Mouse (Mus musculus): ENCODE measurements at regions not wholly inside any gene's neighbourhood (a gene's known extent, or its start where the extent isn't known, plus 50 kb on each side); places are given as distances from the start of the nearest gene placed in this dataset.
"Not testable (repeated sequence)": the region's sequence is repeated elsewhere in the genome, so short reads cannot be mapped to it uniquely, and the experiment has no call there.

DNA sequence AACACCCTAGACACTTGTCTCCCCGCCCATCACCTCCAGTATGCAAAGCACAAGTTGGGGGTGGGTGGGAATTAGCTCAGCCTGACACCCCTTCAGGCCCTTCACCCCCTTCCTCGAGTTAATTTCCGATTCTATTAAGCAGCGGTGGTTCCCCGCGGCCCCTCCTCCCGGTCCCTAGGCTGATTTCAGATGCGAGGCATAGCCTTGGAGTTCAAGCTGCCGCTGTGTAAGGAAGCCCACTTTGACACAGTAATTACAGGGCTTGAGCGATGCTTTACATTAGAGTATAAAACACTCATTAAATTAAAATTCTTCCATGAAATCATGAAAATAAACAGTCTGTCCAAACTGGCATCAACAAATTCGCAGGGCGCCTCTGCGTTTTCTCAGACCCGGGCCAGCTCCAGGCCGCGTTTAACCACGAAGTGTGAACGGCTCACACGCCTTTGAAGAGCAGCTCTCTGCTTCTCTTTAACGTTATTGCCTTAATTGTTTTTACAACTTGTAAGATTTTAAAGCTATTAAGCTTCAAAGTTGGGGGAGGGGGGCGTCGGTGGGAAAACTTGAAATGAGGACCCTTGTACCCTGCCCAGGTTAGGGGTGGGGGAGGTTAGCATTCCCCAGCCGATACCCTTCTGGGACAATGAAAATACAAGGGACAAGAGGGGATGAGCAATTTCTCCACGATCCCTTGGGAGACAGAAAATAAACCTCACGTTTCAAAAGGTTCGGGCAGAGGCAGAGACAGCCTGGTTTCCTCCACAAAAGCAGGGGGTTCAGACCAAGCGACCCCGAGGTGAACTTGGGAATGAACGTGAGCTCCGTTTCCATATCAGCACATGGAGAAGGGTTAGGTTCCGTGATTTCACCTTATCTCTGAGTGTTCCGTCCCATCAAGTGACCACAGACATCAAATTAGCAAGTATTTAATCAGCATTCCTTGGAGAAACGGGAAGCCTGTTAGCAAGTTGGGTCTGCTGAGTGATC, 114.4 kb downstream of the Dicer1 start:
- DNase-seq (ENCODE audit: low read depth, low spot score) = peak; percentile 68

- no peak for DNase-seq (ENCODE audit: low read depth, low spot score)
Observed at GRCm38 (mm10) chr12:104636474-104636873, 115.3 kb downstream of the Dicer1 start.

DNA sequence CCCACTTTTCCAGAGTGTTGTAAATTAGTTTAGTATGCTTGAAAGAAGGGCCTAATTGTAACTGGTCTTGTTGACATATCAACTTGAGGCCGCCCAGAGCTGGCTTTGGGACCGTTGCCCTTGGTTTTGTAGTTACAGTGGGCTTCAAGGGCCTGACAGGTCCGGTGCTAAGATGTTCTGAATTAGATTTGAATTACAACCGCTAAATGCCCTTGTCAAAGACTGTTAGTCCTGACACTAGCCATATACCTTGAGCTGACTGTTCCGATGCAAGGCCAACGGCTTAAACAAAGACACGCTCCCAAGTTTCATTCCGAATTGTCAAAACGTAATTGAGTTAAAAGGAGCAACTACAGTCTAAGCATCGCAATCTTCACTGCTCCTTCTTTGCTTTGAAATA, 116.9 kb downstream of the Dicer1 start:
- peak; percentile 84 for DNase-seq (ENCODE audit: low read depth, low spot score)

- DNase-seq (ENCODE audit: low read depth, low spot score) = no peak
Observed at GRCm38 (mm10) chr12:104630590-104630989, 121.2 kb downstream of the Dicer1 start.

GRCm38 (mm10) chr12:104629449-104629848, 122.3 kb downstream of the Dicer1 start:
- DNase-seq (ENCODE audit: low read depth, low spot score) = no peak

- DNase-seq (ENCODE audit: low read depth, low spot score) = no peak
Observed at GRCm38 (mm10) chr12:104626054-104626453, 125.7 kb downstream of the Dicer1 start.

GRCm38 (mm10) chr12:104623896-104624685, 127.7 kb downstream of the Dicer1 start:
- peak; percentile 72 for DNase-seq (ENCODE audit: low read depth, low spot score)

GRCm38 (mm10) chr12:104617111-104617725, 134.5 kb downstream of the Dicer1 start:
- peak; percentile 74 for DNase-seq (ENCODE audit: low read depth, low spot score)

- DNase-seq (ENCODE audit: low read depth, low spot score) = no peak
Observed at GRCm38 (mm10) chr12:104614240-104614639, 137.5 kb downstream of the Dicer1 start.

DNA sequence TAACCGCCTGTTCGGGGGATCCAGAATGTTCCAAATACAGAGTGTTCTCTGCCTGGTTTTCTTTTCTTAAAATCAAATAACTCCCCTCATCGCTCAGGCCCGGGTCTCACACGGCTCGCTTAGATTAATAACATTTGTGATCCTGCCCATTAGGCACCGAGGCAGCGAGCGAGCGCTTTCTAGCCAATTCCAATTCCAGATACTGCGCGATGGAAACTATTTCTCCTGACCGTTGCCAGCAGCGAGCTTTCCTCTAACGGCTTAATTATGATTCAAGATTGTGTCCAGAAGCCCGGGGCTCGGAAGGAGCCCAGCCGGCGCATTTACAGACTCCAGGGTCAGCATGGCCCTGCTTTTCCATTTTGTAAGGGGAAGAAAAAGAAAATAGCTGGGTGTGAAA, 136.6 kb upstream of the Gsc start:
- DNase-seq (ENCODE audit: low read depth, low spot score) = no peak

DNA sequence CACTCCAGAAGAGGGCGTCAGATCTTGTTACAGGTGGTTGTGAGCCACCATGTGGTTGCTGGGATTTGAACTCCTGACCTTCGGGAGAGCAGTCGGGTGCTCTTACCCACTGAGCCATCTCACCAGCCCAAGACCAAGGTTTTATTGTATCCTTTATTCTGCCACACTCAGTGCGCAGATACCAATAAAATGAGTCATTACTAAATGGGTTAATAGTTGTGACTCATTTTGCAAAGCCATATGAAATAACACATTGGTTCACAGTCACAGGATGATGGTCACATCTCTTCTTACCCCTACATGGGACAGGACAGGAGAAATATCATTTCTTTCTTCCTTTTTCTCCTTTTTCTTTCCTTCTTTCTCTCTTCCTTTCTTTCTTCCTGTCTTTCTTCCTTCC, 135.8 kb upstream of the Gsc start:
- DNase-seq (ENCODE audit: low read depth, low spot score) = not testable (repeated sequence)

DNA sequence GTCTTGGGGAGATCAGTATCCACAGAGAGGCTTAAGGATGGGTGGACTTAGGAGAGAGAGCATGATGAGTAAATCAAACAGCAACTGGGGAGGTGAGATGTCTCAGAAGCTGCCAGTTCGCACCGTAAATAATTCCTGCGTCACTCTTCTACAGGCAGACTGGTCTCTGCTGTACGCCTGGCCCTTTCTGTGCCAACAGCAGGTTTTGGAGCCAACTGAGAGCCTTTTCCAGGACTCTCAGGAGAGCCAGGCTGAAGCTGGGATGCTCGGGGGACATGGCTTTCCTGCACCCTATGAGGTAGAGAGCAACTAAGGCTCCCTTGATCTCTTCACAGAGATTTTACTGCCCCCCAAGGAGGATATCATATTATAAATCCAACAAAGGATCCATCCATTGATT, 134.3 kb upstream of the Gsc start:
- DNase-seq (ENCODE audit: low read depth, low spot score) = no peak

DNA sequence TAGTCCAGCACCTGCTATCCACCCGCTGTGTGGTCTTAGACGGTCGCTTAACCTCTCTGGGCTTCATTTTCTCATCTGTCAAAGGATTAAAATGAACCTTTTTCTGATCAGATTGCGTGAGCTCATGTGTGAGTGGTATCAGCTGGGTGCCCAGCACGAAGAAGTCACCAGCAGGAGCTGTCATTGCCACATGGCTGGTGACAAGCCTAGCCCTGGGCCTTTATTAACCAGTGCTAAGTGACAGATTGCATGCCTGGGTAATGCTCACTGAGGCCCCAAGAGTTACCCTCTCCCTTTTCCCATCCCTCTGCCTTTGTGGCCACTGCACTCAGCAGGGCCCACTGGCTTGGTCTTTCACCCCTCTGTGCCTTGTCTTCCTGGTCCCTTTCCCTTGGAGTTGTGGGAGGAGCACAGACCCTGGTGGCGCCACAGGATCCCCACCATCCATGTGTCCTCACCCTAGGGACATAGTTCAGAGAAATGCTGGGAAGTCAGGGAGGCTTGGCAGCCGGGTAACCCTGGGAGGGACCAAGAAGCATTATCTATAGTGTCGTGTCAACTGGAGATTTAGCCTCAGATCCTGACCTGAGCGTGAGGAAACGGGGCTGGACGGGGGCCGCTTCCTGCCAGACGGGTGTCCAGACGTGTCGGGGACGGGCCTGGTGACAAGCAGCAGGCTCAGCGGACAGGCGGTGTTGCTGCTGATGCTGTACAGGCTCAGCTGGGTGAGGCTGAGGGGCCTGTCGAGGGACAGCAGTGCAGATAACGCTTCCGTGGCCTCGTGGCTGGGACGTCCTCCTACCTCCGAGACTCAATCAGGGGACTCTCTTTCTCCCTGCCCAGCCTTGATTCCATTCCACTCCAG, 132.6 kb upstream of the Gsc start:
- no peak for DNase-seq (ENCODE audit: low read depth, low spot score)

- DNase-seq (ENCODE audit: low read depth, low spot score) = no peak
Observed at GRCm38 (mm10) chr12:104598056-104598455, 124.9 kb upstream of the Gsc start.

GRCm38 (mm10) chr12:104593526-104594155, 120.5 kb upstream of the Gsc start:
- peak; percentile 83 for DNase-seq (ENCODE audit: low read depth, low spot score)

GRCm38 (mm10) chr12:104592791-104593525, 119.8 kb upstream of the Gsc start:
- no peak for DNase-seq (ENCODE audit: low read depth, low spot score)

DNA sequence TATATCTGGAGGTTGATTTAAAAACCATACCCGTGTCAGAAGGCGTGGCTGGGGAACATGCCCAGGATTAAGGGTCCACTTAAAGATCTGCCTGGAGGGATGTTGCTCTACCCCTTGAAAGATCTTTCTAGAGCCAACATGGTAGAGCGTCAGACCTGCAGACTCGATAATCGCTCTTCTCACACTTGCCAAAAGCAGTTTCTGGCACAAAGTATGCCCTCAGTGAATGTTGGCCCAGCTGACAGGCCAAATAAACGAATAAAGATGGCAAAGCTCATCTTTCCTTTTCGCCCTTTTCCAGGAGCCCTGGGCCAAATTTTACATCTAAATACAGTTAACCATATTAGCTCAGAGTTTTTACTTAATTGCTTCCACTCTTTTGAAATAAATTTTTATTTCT, 118.4 kb upstream of the Gsc start:
- no peak for DNase-seq (ENCODE audit: low read depth, low spot score)

GRCm38 (mm10) chr12:104590291-104590690, 117.2 kb upstream of the Gsc start:
- DNase-seq (ENCODE audit: low read depth, low spot score) = no peak

DNA sequence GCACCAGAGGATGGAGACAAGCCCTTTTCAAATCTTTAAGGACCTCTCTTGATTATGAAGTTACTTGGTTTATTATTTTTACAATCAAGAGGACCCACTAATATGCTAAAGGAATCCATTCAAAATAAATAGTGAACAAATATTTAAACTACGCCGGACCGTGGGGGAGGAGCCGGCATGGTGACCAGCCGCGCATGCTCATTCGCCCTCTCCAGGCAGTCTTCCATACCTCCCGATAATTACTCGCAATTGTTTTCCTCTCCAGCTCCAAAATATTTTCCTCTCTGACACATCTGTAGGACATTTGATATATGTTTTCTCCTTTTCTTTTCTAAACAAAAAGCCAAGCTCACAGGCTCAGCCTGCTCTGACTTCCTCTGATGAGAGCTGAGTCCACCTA, 111.3 kb upstream of the Gsc start:
- DNase-seq (ENCODE audit: low read depth, low spot score) = no peak

GRCm38 (mm10) chr12:104580796-104581195, 107.7 kb upstream of the Gsc start:
- DNase-seq (ENCODE audit: low read depth, low spot score) = no peak

Data from forelimb bud, embryonic 11.5 days (tissue).